Mouse (Mus musculus) kidney, postnatal 25 days (tissue): ENCODE results near the gene Hs2st1.

Source experiments
- DNase-seq, 2 experiments: peaks; one replicate each; pipeline ENCODE4 v3.0.0; 2021; ENCODE audit warnings: mixed read lengths in 2 of 2

Hs2st1 gene

GRCm38 (mm10) chr3:144496762-144497161 lies 73.2 kb downstream of the Hs2st1 start:
- no peak for DNase-seq

GRCm38 (mm10) chr3:144494838-144495237 lies 75.1 kb downstream of the Hs2st1 start:
- DNase-seq = no peak

- DNase-seq = no peak
These were observed 81.2 kb downstream of the Hs2st1 start for GRCm38 (mm10) chr3:144488787-144489186.

GRCm38 (mm10) chr3:144480595-144480994 lies 89.4 kb downstream of the Hs2st1 start:
- DNase-seq = no peak

GRCm38 (mm10) chr3:144478427-144478794 lies 91.6 kb downstream of the Hs2st1 start:
- DNase-seq = no peak

- DNase-seq = no peak
These were observed 92.1 kb downstream of the Hs2st1 start for GRCm38 (mm10) chr3:144477707-144478426.

GRCm38 (mm10) chr3:144475891-144476290 lies 94.1 kb downstream of the Hs2st1 start:
- no peak for DNase-seq

GRCm38 (mm10) chr3:144474726-144475125 lies 95.3 kb downstream of the Hs2st1 start:
- DNase-seq = no peak

- no peak for DNase-seq
These were observed 98.0 kb downstream of the Hs2st1 start for GRCm38 (mm10) chr3:144471954-144472353.

- DNase-seq = no peak
These were observed 99.1 kb downstream of the Hs2st1 start for GRCm38 (mm10) chr3:144470901-144471300.

- peak in 1 of 2 experiments; percentile 23 for DNase-seq
These were observed 102.5 kb downstream of the Hs2st1 start for GRCm38 (mm10) chr3:144467521-144467920.

- no peak for DNase-seq
These were observed 103.8 kb downstream of the Hs2st1 start for GRCm38 (mm10) chr3:144466108-144466678.

GRCm38 (mm10) chr3:144462679-144463078 lies 107.3 kb downstream of the Hs2st1 start:
- no peak for DNase-seq

- DNase-seq = no peak
These were observed 109.7 kb downstream of the Hs2st1 start for GRCm38 (mm10) chr3:144460183-144460788.

- DNase-seq = no peak
These were observed 110.7 kb downstream of the Hs2st1 start for GRCm38 (mm10) chr3:144459285-144459697.

- DNase-seq = peak in 1 of 2 experiments; percentile 58
These were observed 116.1 kb downstream of the Hs2st1 start for GRCm38 (mm10) chr3:144453701-144454430.

GRCm38 (mm10) chr3:144448977-144449376 lies 121.0 kb downstream of the Hs2st1 start:
- DNase-seq = no peak

- DNase-seq = no peak
These were observed 122.1 kb downstream of the Hs2st1 start for GRCm38 (mm10) chr3:144447917-144448316.

- no peak for DNase-seq
These were observed 123.8 kb downstream of the Hs2st1 start for GRCm38 (mm10) chr3:144446081-144446634.

GRCm38 (mm10) chr3:144437871-144438398 lies 132.0 kb downstream of the Hs2st1 start:
- DNase-seq = no peak

- no peak for DNase-seq
These were observed 133.9 kb downstream of the Hs2st1 start for GRCm38 (mm10) chr3:144436076-144436475.

GRCm38 (mm10) chr3:144435281-144435680 lies 134.7 kb downstream of the Hs2st1 start:
- DNase-seq = no peak

- DNase-seq = no peak
These were observed 135.7 kb downstream of the Hs2st1 start for GRCm38 (mm10) chr3:144434276-144434675.
